Mouse (Mus musculus) kidney, embryonic 16.5 days (tissue): ENCODE results near the gene Gramd1b. TPM values are rescaled to one million over a fixed set of nuclear protein-coding genes. Genes with fewer than 3 reads are reported as not detected.

Experiments used
- ATAC-seq: fragments of 200-750 bp; cut with Nextera tagmentation; 2 replicates; pipeline ENCODE4 v1.8.0; 2017; ENCODE audit warnings: moderate TSS enrichment; ENCODE audit not compliant: low FRiP score, low TSS enrichment
- H3K27ac ChIP-seq: fragments of 300-500 bp; sonication (generic); 2 replicates; pipeline ENCODE4 v1.5.1; 2014; ENCODE audit warnings: low read length
- H3K27me3 ChIP-seq: fragments of 300-500 bp; sonication (generic); 2 replicates; pipeline ENCODE4 v1.6.1; 2014; ENCODE audit warnings: low read length, control low read depth, mixed read lengths; ENCODE audit not compliant: insufficient read depth
- H3K36me3 ChIP-seq: fragments of 300-500 bp; sonication (generic); 2 replicates; pipeline ENCODE4 v1.6.1; 2014; ENCODE audit warnings: low read length, control low read depth, mixed read lengths; ENCODE audit not compliant: insufficient read depth
- H3K4me1 ChIP-seq: fragments of 300-500 bp; sonication (generic); 2 replicates; pipeline ENCODE4 v1.6.1; 2014; ENCODE audit warnings: low read length, control low read depth, mixed read lengths; ENCODE audit not compliant: insufficient read depth
- H3K4me2 ChIP-seq: fragments of 300-500 bp; sonication (generic); replicated peaks from 2 replicates; pipeline ENCODE4 v1.6.1; 2014; ENCODE audit warnings: low read depth, low read length
- H3K4me3 ChIP-seq: fragments of 300-500 bp; sonication (generic); 2 replicates; pipeline ENCODE4 v1.5.1; 2014; ENCODE audit warnings: mild to moderate bottlenecking, low read length
- H3K9ac ChIP-seq: fragments of 300-500 bp; sonication (generic); replicated peaks from 2 replicates; pipeline ENCODE4 v1.6.1; 2014; ENCODE audit warnings: low read length
- H3K9me3 ChIP-seq: fragments of 300-500 bp; sonication (generic); 2 replicates; pipeline ENCODE4 v1.6.1; 2016; ENCODE audit warnings: low read length, control low read depth
- WGBS: fragments of 180-500 bp; shearing (Covaris S2); extraction: QIAGEN DNeasy Blood & Tissue Kit; methylation state at CpG from one replicate; pipeline ENCODE4 v1.1.7; 2014; 5-methylcytosine and 5-hydroxymethylcytosine counted together
- polyA plus RNA-seq: library from polyadenylated mRNA; unstranded; fragments of >200 nt; fragmentation: Nextera tagmentation; extraction: Ambion mirVana; gene quantifications from 2 replicates; pipeline ENCODE4 v1.2.1, GENCODE M21; 2015

Gene Gramd1b
- polyA plus RNA-seq, 1 experiment from 2014 or later = 11.0 TPM

GRCm38 (mm10) chr9:40556396-40556795, 25.2 kb upstream of the Gramd1b start:
- no peak overlapping the region for H3K4me3 ChIP-seq
- no peaks in the 10 kb centered on the region for H3K27me3 ChIP-seq
- H3K4me2 ChIP-seq = no peak overlapping the region
- no peaks in the 10 kb centered on the region for H3K4me1 ChIP-seq
- no peaks in the 10 kb centered on the region for H3K36me3 ChIP-seq
- no peaks in the 10 kb centered on the region for H3K9me3 ChIP-seq
- no peak for ATAC-seq
- 71% methylated on average over 4 of the region's 4 CpGs for WGBS
- no peak overlapping the region for H3K9ac ChIP-seq
- no peak overlapping the region for H3K27ac ChIP-seq

GRCm38 (mm10) chr9:40555243-40555642, 24.1 kb upstream of the Gramd1b start:
- no peaks in the 10 kb centered on the region for H3K4me1 ChIP-seq
- ATAC-seq = no peak
- no peak overlapping the region for H3K9ac ChIP-seq
- 66% methylated on average over 5 of the region's 5 CpGs for WGBS
- no peak overlapping the region for H3K4me2 ChIP-seq
- H3K4me3 ChIP-seq = no peak overlapping the region
- no peaks in the 10 kb centered on the region for H3K27me3 ChIP-seq
- H3K27ac ChIP-seq = no peak overlapping the region
- H3K36me3 ChIP-seq = no peaks in the 10 kb centered on the region
- H3K9me3 ChIP-seq = no peaks in the 10 kb centered on the region

- Histone ChIP-seq H3K9ac (no peak overlapping the region), H3K27ac (no peak overlapping the region), H3K9me3 (no peaks in the 10 kb centered on the region), H3K36me3 (no peaks in the 10 kb centered on the region), H3K4me2 (no peak overlapping the region), H3K4me3 (no peak overlapping the region), H3K4me1 (no peaks in the 10 kb centered on the region), H3K27me3 (no peaks in the 10 kb centered on the region)
- WGBS = 79% methylated on average over 5 of the region's 5 CpGs
- ATAC-seq = no peak
These were observed 16.7 kb upstream of the Gramd1b start for GRCm38 (mm10) chr9:40547876-40548275.

- H3K27ac ChIP-seq = no peak overlapping the region
- no peaks in the 10 kb centered on the region for H3K27me3 ChIP-seq
- no peak overlapping the region for H3K4me3 ChIP-seq
- H3K4me2 ChIP-seq = no peak overlapping the region
- no peaks in the 10 kb centered on the region for H3K4me1 ChIP-seq
- no peaks in the 10 kb centered on the region for H3K36me3 ChIP-seq
- no peak for ATAC-seq
- 83% methylated on average over 6 of the region's 6 CpGs for WGBS
- H3K9ac ChIP-seq = no peak overlapping the region
- H3K9me3 ChIP-seq = no peaks in the 10 kb centered on the region
These were observed 14.0 kb upstream of the Gramd1b start for GRCm38 (mm10) chr9:40545193-40545592.

- H3K9ac ChIP-seq = no peak overlapping the region
- H3K27ac ChIP-seq = no peak overlapping the region
- 77% methylated on average over 8 of the region's 8 CpGs for whole genome bisulfite sequencing
- no peak overlapping the region for H3K4me2 ChIP-seq
- no peaks in the 10 kb centered on the region for H3K36me3 ChIP-seq
- 0 out of 2 replicates have a peak, but pooled peaks cover 2% of the 10 kb centered on the region for H3K4me1 ChIP-seq
- no peaks in the 10 kb centered on the region for H3K9me3 ChIP-seq
- H3K4me3 ChIP-seq = no peak overlapping the region
- H3K27me3 ChIP-seq = no peaks in the 10 kb centered on the region
- ATAC-seq = no peak
These were observed 8.5 kb upstream of the Gramd1b start for GRCm38 (mm10) chr9:40539588-40540140.

GRCm38 (mm10) chr9:40537708-40538105, 6.5 kb upstream of the Gramd1b start:
- Histone ChIP-seq H3K9ac (no peak overlapping the region), H3K9me3 (no peaks in the 10 kb centered on the region), H3K27me3 (no peaks in the 10 kb centered on the region), H3K4me1 (0 out of 2 replicates have a peak, but pooled peaks cover 2% of the 10 kb centered on the region), H3K4me3 (no peak overlapping the region), H3K36me3 (no peaks in the 10 kb centered on the region), H3K4me2 (no peak overlapping the region), H3K27ac (no peak overlapping the region)
- 28% methylated on average over 2 of the region's 2 CpGs for WGBS
- ATAC-seq = peak; percentile 61; the same call in 1 of the 2 replicates

GRCm38 (mm10) chr9:40537044-40537707, 6.0 kb upstream of the Gramd1b start:
- WGBS = 78% methylated on average over 3 of the region's 3 CpGs
- H3K4me2 ChIP-seq = no peak overlapping the region
- H3K9ac ChIP-seq = no peak overlapping the region
- no peaks in the 10 kb centered on the region for H3K36me3 ChIP-seq
- H3K27ac ChIP-seq = no peak overlapping the region
- peaks cover under 1% of the 10 kb centered on the region; the same call in 1 of the 2 replicates for H3K27me3 ChIP-seq
- H3K9me3 ChIP-seq = no peaks in the 10 kb centered on the region
- no peak overlapping the region for H3K4me3 ChIP-seq
- ATAC-seq = no peak
- H3K4me1 ChIP-seq = 0 out of 2 replicates have a peak, but pooled peaks cover 2% of the 10 kb centered on the region

- no peaks in the 10 kb centered on the region for H3K9me3 ChIP-seq
- H3K4me2 ChIP-seq = peak overlapping the region; percentile 91
- WGBS = 64% methylated on average over 8 of the region's 8 CpGs
- H3K27me3 ChIP-seq = peaks cover 24% of the 10 kb centered on the region
- ATAC-seq = no peak
- 0 out of 2 replicates have a peak, but pooled peaks cover 8% of the 10 kb centered on the region for H3K4me1 ChIP-seq
- no peak overlapping the region for H3K27ac ChIP-seq
- peak overlapping the region; percentile 70 for H3K9ac ChIP-seq
- peak overlapping the region; percentile 57 for H3K4me3 ChIP-seq
- H3K36me3 ChIP-seq = no peaks in the 10 kb centered on the region
These were observed 647 bp downstream of the Gramd1b start for GRCm38 (mm10) chr9:40530536-40530935.

- WGBS = 59% methylated on average over 4 of the region's 4 CpGs
- Histone ChIP-seq H3K9me3 (no peaks in the 10 kb centered on the region), H3K4me2 (no peak overlapping the region), H3K27ac (no peak overlapping the region), H3K9ac (no peak overlapping the region), H3K4me1 (0 out of 2 replicates have a peak, but pooled peaks cover 8% of the 10 kb centered on the region), H3K36me3 (no peaks in the 10 kb centered on the region), H3K27me3 (peaks cover 24% of the 10 kb centered on the region), H3K4me3 (no peak overlapping the region)
- no peak for ATAC-seq
These were observed 2.5 kb downstream of the Gramd1b start for GRCm38 (mm10) chr9:40528733-40529132.

- no peak for ATAC-seq
- no peaks in the 10 kb centered on the region for H3K36me3 ChIP-seq
- H3K9ac ChIP-seq = no peak overlapping the region
- 65% methylated on average over 3 of the region's 3 CpGs for WGBS
- 0 out of 2 replicates have a peak, but pooled peaks cover 8% of the 10 kb centered on the region for H3K4me1 ChIP-seq
- H3K9me3 ChIP-seq = no peaks in the 10 kb centered on the region
- no peak overlapping the region for H3K27ac ChIP-seq
- H3K4me2 ChIP-seq = no peak overlapping the region
- H3K27me3 ChIP-seq = peaks cover 21% of the 10 kb centered on the region
- no peak overlapping the region for H3K4me3 ChIP-seq
These were observed 4.3 kb downstream of the Gramd1b start for GRCm38 (mm10) chr9:40526928-40527327.
